Mouse (Mus musculus) adrenal gland, postnatal 10 days (tissue): ENCODE data around the gene Kpnb1. TPM values are rescaled to one million over a fixed set of nuclear protein-coding genes. Genes with fewer than 3 reads are reported as not detected.
A peak's percentile ranks its signal among the peaks of the same experiment; 100 is the strongest.

Experiments used
- DNase-seq: peaks from one replicate; pipeline ENCODE4 v3.0.0; 2021; ENCODE audit warnings: mixed read lengths
- total RNA-seq, 2 experiments: library from RNA; stranded (reverse); gene quantifications; 2 replicates each; pipeline ENCODE4 v1.2.3; 2021

Gene Kpnb1
- total RNA-seq, 2 experiments from 2014 or later, result 109 to 115 TPM

DNA sequence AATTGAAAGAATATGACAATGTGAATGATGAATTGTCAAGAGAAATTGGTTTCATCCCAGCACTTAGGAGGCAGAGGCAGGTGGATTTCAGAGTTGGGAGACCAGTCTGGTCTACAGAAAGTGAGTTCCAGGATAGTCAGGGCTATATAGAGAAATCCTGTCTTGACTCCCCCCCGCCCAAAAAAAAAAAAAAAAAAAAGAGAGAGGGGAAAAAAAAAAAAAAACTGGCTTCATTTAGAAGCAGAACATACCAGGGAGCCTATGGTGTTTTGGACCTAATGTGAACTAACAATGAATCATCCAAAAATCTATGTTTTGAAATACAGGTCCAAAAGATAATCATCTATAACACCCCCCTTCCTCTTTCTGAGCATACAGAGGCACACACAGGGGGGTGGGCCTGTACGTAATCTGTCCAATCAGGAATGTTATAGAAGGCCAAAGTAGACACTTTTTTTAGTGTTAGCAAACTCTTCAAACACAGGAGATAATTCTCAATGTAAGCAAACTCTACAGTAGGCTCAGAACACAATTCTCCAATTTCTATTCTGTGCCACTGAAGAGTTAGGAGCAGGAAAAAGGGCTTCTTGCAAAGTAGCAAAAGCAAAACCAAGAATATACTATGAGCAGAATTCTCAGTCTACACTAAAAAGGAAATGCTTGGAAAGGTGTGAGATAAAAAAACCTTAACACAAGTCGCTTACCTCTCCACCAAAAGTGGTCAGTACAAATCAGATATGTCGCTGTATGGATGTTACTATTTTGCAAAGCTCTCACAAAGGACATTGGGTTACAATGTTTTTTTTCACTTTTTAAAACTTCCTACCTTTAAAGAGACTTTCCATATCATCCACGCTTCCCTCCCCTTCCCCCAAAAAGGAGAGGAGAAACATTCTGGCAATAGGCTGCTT lies 1.7 kb downstream of the Kpnb1 start:
- no peak for DNase-seq

GRCm38 (mm10) chr11:97184875-97185274 lies 2.8 kb downstream of the Kpnb1 start:
- peak; percentile 18 for DNase-seq

- no peak for DNase-seq
Measured at GRCm38 (mm10) chr11:97182446-97182845, 5.2 kb downstream of the Kpnb1 start.

DNA sequence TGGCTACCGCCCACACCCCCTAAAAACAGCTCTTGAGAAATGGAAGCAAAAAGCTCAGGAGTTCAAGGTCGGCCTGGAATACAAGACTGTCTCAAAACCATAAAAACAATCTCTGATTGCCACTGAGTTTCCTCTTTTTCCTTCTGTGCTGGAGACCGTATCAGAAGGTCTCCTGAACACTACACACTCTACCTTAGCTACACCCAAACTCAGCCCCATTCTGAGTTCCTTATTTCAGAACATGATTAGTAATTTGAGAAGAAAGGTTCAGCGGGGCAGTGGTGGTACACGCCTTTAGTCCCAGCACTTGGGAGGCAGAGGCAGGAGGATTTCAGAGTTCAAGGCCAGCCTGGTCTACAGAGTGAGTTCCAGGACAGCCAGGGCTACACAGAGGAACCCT lies 6.6 kb downstream of the Kpnb1 start:
- no peak for DNase-seq

GRCm38 (mm10) chr11:97178198-97178597 lies 9.5 kb downstream of the Kpnb1 start:
- no peak for DNase-seq

DNA sequence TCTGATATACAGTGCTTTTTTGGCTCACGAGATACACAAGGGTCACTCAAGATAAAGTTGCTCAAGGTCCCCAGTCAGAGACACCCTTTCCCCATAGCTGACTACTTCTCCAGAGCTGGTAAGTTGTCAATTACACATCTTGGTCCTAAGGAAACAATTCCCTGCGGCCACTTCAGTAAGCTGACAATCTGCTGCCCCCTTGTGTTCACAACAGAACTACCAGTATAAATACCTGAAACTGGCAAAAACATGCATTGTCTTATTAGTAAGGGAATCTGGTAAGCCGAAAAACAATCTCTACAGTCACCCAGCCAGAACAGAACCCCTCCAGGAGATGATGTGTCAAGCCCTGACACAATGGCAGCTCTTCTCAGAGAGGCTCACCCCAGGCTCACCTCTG lies 10.8 kb downstream of the Kpnb1 start:
- peak; percentile 63 for DNase-seq

GRCm38 (mm10) chr11:97175499-97175898 lies 12.2 kb downstream of the Kpnb1 start:
- DNase-seq, result no peak

- DNase-seq, result no peak
Measured at GRCm38 (mm10) chr11:97160341-97160740, 27.3 kb downstream of the Kpnb1 start.

- DNase-seq, result no peak
Measured at GRCm38 (mm10) chr11:97156999-97157398, 30.7 kb downstream of the Kpnb1 start.

DNA sequence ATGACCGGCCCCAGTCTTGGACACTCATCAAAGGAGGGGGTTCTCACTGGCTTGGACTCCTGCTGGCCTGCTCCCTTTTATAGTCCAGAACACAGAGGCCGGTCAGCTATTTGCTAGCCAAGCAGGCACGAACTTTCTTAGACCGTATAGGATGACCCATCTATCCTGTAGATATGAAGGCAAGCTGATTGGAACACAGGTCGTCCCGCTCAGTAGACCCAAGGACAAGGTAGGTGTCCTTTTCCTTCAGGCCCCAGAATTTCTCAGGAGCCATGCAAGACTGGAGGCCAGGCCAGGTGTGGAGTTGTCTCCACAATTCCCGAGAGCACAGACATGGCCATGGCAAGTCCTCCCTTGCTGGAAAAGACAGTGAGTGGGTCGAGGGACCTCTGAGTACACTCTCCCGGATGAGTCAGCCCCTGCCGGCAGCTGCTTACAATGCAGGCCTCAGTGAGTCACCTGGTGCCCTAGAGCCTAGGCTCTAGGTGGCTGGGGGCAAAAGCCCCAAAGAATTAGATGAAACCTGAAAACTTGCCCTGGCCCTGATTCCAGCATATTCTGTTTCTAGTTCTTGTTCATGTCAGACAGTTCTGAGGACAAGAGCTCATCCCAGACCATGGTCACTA lies 34.9 kb downstream of the Kpnb1 start:
- DNase-seq, result peak; percentile 53

DNA sequence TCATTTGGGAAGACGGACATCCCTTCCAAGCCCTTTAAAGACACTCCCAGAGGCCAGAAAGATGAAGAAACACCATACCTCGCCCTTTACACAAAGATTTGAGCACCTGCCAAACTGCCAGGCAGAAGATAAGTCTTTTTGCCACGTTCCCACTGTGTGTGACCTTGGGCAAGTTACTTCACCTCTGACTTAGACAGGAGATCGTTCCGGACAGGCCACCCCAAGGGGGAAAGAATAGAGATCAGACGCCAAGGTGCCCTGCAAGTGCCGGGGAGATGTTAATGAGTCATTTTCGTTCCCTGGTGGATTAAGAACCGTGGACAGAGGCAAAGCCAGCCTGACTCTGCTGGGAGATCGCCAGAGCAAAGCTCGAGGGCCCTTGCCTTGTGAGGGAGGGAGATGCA lies 35.7 kb downstream of the Kpnb1 start:
- DNase-seq, result peak; percentile 76

DNA sequence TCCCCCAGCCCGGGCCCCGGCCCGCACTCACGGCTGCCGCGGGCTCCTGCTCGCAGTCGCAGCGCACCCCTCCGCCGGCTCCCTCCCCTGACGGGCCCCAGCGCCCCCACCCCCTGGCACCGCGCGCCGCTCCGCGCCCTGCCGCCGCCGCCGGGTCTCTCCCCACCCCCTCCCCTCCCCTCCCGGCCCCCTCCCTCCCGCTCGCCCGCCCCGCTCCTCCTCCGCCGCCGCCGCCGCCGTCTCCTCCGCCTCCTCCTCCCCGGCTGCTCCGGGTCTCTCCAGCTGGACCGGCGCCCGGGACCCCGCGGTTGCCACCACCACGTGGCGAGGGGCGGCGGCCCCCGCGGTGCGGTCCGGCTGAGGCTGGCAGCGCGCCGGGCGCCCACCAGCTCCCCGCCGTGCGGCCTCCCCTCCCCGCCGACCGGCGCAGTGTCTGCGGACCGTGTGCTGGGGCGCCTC lies 36.3 kb downstream of the Kpnb1 start, which contains the start of gene Tbkbp1:
Gene Tbkbp1, minus strand, starts transcription at position 153 of the 459 bp plus-strand sequence.
- DNase-seq, result peak; percentile 61

DNA sequence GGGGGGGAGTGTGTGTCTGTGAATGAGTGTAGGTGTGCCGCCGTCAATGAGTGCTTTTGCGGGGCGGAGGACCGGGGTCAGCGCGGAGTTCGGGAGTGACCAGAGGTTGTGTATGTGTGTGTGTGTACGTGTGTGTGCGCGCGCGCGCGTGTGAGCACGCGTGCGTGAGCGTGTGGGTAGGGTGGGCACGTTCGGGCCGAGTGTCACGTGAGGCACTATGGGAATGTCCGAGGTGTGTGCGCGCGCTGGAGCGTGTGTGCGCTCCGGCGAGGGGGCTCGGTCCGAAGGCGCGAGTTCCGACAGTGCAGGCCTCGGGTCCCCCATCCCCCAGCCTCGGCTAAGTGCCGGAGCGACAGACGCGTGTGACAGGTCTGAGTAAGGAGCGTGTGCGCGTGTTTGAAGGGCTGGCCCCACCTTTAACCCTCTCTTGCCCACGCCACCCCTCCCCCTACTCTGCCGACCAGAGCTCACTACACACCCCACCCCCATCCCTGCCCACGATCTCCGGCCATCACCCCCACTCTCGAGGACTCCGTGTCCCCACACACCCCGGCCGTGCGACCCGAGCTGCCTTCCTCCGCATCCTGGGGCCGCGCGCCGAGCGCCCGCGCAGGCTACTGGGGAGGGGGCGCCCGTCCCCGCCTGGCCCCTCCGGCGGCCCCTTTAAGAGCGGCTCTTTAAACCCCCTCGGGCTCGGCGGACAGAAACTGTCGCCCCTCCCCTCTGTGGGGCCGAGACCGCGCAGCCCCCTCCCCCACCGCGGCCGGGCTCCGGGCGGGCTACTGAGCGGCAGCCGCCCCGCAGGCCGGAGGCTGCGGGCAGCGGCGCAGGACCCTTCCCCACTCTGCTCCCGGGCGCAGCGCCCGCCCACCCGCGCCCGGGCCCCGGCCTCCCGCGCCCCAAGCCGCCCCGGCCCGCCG lies 37.0 kb downstream of the Kpnb1 start:
- peak; percentile 62 for DNase-seq

DNA sequence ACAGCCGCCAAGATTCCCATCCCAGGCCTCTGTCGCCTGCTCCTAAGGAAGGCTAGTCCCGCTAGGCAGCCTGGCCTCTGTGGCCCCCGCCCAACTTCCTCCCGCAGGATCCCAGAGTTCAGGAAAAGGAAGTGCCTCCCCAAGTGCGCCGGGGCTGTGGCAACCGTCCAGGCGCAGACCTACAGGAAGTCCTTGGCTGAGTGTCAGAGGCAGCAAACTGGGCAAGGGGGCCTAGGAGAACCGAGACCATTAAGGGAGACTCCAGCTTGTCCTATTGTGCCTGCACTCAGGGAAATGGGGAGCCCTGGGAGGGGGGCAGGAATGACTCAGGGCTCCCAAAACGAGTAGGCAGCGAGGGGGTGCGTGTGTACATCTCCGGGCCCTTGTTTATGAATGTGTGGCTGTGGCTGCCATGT lies 37.7 kb downstream of the Kpnb1 start:
- peak; percentile 83 for DNase-seq

- DNase-seq, result no peak
Measured at GRCm38 (mm10) chr11:97149026-97149425, 38.7 kb downstream of the Kpnb1 start.

GRCm38 (mm10) chr11:97148591-97148990 lies 39.1 kb downstream of the Kpnb1 start:
- no peak for DNase-seq

DNA sequence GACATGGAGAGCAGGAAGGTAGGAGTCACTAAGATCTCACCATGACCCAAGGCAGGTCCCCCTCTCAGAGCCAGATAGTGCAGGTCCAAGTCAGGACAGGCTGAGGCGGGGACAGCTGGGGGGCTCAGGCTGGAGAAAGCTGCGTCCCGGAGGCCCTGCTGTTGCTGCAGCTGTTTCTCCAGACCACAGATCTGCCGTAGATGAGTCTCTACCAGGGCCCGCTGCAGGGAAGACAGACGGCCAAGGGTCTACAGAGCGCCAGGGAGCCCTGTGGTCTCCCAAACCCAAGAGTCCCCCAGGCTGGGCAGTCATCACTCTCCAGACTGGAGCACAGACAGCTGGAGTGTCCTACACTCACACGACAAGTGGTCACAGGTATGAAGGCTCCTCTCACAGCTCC lies 40.3 kb downstream of the Kpnb1 start:
- DNase-seq, result no peak

DNA sequence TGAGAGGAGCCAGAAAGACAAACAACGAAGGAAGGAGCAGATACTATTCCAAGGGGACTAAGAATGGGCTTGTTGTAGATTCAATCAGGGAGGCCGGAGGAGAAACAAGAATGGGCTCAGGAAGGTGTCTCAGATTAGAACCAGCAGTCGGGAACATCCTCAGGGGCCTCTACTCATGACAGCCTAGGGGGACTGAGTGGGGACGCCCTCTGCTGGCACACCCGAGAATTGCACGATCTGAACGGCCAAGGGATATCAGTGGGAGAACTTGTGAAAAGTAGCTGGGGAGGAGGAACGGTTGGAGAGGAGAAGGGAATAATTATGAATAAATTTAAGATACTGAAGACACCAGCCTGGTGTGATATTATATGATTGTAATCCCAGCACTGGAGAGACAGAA lies 41.0 kb downstream of the Kpnb1 start:
- peak; percentile 89 for DNase-seq

GRCm38 (mm10) chr11:97145951-97146350 lies 41.7 kb downstream of the Kpnb1 start:
- DNase-seq, result no peak

DNA sequence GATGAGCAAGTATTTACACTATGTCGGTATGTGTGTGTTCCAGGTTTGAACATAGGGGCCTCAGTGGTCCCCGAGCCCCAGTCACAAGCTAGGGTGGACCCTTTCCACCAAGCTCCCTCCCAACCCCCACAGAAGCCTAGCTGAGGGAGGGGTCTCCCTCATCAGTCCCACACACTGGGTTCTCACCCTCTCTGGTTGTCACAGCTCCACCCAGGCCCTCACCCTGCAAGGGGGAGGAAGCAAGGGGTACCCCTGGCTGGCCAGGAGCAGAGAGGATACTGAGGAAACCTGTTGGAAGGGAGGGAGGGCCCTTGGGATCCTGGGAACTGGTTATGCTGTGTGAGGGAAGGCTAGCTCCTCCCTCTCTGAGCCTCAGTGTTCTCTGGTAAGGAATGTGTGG lies 42.4 kb downstream of the Kpnb1 start:
- no peak for DNase-seq

DNA sequence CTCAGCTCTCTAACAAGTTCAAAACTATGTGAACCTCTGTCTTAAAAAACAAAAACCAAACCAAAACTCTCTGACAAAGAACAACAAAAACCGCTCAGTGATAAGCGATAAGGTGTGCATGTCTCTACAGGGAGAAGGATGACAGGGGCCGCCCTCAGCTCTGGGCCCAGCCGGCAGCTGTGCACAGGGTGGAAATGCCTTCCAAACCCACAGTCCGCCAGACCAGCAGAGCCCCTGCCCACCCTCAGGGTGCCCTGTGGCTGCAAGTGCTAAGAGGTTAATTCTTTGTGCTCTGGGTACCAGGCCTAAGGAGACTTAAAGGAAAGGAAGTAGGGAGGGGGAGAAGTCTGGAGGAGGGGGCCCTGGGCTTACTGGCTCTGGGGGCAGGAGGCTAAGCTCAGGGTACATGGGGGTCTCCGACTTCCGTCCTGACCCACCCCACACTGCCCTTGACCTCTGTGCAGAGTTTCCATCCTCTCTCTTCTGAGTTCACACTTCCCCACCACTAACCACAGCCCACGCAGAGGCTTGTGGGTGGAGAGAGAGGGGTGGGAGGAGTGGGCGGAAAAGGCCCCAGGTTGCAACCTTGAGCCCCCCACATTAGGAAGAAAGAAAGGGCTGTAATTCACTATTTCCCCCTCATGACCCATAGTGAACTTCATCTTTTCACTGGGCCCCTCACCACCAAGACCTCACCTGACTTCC lies 44.3 kb downstream of the Kpnb1 start:
- no peak for DNase-seq

DNA sequence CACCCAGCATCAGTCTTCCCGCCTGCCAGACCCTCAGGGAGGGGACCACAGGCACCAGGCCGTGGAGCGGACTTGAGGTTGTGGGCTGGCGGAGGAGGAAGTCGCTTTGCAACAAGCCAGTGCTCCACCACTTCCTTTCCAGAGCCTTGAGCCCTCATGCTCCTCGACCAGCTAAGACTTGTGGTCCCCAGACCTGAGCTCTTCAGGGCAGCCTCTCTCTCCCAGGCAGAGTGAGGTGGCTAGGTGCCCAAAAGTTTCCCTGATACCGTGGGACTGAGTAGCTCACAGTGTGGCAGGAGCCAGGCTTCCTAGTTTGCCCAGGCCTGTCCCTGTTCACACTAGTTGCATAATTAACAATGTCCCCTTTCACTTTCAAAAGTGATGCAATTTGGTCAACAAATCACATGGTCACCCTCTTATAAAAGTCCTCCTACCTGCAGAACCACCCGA lies 45.5 kb downstream of the Kpnb1 start:
- DNase-seq, result peak; percentile 43
